Mouse (Mus musculus) NIH3T3 (cell line): ENCODE results near the gene Nfat5.

Experiments
- DNase-seq: peaks from one replicate; pipeline ENCODE4 v3.0.0-alpha.2; 2012; ENCODE audit warnings: low read depth

Nfat5 gene

GRCm38 (mm10) chr8:107292119-107292927 lies 947 bp upstream of the Nfat5 start:
- no peak for DNase-seq

DNA sequence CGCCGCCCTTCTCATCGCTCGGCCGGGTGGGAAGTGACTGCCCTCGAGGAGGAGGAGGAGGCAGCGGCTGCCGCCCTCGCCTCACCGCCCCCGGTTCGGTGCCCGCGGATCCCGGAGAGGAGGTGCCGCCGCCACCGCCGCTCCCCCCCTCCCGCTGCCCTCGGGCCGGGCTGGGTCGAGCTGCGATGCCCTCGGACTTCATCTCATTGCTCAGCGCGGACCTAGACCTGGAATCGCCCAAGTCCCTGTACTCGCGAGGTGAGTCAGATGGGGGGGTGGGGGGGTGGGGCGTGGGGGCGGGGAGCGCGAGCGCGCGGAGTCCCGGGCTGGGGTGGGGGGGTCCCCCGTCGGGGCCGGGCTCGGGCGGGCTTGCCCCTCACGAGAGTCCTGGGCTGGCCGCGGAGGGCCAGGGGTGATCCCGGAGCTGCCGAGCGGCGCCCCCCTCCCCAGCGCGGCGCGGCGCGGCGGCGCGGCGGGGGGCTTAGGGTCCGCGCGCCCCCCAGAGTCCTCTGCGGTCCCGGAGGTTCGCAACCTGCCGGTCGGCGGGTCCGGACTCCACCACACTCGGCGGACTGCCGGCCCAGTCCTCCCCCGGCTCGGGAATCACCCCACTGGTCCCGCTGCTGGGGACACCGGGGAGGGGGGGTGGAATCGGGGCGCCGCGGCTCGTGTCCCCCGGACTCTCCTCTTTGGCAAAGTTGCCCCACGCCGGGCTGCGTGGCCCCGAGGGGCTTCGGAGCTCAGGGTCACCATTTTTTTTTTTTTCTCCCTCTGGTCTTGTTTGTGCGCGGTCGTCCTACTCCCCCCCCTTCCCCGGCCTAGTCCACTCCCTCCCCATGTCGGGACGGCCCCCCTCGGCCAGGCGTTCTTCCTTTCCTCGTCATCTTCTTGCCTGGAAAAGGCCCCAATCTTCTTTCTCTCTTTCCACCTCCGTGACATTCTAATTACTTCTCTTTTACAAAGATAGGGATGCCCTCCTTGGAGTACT lies 665 bp downstream of the Nfat5 start:
- peak; percentile 77 for DNase-seq

GRCm38 (mm10) chr8:107295450-107295849 lies 2.2 kb downstream of the Nfat5 start:
- no peak for DNase-seq

DNA sequence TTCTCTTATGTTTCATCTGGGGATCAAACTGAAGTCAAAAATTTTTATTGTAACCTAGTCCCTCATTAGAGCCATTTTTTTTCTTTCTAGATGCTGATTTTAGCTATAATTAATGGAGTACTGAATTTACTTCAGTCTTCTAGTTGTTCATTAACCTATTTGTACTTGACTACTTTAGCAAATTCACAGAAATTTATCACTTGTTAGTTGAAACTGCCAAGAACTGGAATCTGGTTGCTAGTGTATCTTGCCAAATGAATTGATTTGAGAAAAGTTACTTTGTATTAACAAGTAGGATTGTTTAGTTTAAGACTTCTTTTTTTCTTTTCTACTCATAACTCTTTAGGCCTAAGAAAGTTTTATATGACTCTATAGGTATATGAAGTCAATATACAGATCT lies 18.6 kb downstream of the Nfat5 start:
- no peak for DNase-seq

DNA sequence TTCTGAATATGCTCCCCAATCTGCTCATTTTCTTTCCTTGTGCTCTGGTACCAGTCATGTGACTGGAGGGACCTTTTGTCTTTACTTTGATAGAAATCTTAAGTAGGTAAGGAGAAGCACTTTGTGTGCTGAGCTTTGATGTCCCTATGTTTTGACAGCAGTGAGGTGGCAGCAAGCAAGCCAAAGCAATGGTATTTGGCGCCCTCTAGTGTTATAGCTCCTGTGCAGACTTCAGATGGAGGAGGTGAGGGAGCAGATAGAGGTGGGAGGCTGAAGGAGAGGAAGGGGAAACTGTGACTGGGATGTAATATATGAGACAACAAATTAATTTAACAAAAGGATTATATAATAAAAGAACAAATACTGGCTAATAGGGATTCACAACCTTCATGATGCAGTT lies 30.9 kb downstream of the Nfat5 start:
- DNase-seq, result peak; percentile 86

- peak; percentile 23 for DNase-seq
These were observed 36.3 kb downstream of the Nfat5 start for GRCm38 (mm10) chr8:107329595-107329994.

- peak; percentile 84 for DNase-seq
These were observed 43.2 kb downstream of the Nfat5 start for GRCm38 (mm10) chr8:107336480-107336879.

DNA sequence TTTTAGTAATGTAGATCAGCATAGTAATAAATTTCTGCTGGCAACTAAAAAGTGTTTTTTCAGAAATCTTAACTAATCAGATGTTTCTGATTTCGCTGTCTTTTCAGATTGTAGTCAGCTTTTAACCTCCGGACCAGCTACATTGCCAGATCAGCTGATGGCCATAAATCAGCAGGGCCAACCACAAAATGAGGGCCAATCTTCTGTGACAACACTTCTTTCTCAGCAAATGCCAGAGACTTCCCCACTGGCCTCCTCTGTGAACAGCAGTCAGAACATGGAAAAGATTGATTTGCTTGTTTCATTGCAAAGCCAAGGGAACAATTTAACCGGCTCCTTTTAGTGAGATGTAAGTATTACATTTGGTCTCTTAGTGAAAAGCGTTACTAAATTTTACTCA lies 77.0 kb downstream of the Nfat5 start:
- peak; percentile 66 for DNase-seq

DNA sequence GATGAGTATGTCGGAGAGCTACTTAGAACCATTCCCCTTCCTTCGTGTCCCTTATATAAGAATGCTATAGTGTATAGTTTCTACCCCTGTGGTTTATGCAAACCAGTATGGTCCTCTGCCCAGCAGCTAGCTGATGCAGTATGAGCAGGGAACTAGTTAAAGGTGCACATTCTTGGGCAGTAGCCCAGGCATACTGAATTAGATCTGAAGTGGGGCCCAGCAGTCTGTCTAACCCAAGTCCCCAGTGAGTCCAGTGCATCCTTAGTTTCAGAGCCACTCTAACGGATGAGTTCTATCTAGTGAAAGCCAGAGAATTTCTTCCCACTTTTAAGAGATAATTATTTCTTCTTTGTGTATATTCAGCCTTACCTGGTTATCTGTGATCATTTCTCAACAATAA lies 84.1 kb downstream of the Nfat5 start:
- DNase-seq, result no peak

DNA sequence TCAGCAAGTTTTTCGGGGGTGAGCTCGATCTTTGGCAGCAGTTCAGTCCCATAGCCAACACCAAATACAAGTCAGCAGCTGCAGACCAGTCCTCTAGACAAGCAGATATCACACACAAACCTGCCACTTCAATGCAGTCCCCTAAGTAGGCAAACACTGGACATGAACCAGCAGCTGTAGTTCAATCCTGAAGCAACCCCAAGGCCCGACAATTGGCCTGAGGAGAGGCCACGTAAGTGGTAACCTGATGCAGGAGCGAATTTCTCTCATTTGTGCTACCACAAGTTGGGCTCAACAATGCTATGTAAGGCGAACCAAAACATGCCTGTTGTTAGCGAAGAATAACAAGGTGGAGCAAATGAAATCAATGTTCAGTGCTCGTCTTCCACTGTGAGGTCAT lies 87.5 kb downstream of the Nfat5 start:
- no peak for DNase-seq

- no peak for DNase-seq
These were observed 88.4 kb downstream of the Nfat5 start for GRCm38 (mm10) chr8:107381666-107382065.

GRCm38 (mm10) chr8:107382898-107383297 lies 89.6 kb downstream of the Nfat5 start:
- DNase-seq, result no peak

- no peak for DNase-seq
These were observed 91.4 kb downstream of the Nfat5 start for GRCm38 (mm10) chr8:107384651-107385050.

GRCm38 (mm10) chr8:107385063-107385462 lies 91.8 kb downstream of the Nfat5 start:
- no peak for DNase-seq

GRCm38 (mm10) chr8:107386171-107386570 lies 92.9 kb downstream of the Nfat5 start:
- DNase-seq, result peak; percentile 68

DNA sequence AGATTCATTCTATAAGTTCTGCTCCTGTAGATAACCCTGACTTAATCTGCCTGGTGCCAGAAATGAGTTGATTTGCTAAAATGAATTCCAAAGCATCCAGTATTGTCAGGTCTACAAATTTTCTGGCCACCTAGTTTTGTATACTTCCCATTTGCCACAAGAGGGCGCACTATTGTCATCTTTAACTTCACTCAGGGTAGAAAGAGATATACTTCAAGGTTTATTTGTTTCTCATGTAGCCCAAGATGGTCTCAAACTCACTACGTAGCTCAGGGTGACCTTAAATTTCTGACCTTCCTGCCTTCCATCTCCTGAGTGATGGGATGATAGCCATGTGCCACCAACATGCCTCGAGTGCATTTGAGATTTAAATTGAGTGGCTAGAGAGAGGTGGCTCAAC lies 93.4 kb downstream of the Nfat5 start:
- peak; percentile 86 for DNase-seq

- peak; percentile 69 for DNase-seq
These were observed 94.6 kb downstream of the Nfat5 start for GRCm38 (mm10) chr8:107387861-107388260.

- peak; percentile 90 for DNase-seq
These were observed 96.3 kb downstream of the Nfat5 start for GRCm38 (mm10) chr8:107389557-107389956.

GRCm38 (mm10) chr8:107390476-107391135 lies 97.3 kb downstream of the Nfat5 start:
- DNase-seq, result no peak

- DNase-seq, result no peak
These were observed 97.9 kb downstream of the Nfat5 start for GRCm38 (mm10) chr8:107391136-107391516.

DNA sequence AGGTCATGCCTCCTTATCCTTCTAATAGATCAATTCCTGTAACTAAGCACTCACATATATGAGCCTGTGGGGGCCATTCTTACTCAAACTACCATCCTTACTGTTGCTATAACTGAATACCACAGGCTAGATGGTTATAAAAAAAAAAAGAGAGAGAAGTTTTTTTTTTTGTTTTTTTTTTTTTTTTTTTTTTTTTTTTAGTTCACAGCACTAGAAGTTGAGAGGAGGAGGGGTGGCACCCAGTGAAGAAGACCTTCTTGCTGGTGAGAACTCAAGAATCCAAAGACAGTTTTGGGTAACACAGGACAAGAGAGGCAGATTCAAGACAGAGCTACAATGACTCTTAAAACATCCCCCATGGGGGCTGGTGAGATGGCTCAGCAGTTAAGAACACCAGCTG lies 102.1 kb downstream of the Nfat5 start:
- DNase-seq, result no peak

- peak; percentile 32 for DNase-seq
These were observed 102.9 kb downstream of the Nfat5 start for GRCm38 (mm10) chr8:107396106-107396670.
